In the genomic region with DNA sequence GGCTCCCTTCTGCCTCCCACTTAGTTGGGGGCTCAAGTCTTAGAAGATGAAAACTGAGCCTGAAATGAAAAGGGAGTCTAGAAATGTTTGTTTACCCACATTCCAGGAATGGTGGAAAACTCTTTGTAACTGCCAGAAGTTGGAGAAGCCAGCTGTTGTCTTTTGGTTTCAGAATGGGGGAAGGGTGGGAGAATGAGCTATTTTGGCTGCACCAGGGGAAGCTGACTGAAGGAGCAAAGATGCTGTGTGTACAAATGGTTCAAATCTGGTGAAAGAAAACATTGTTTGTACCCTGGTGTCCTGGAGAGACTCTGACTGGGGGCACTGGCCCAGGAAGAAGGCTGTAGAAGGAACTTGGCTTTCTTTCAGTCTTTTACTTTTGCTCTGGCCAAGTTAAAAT, we compare ENCODE assay signal across 10 mouse cellular contexts.
DNase-seq lines count a peak whose midpoint lies in the region; ATAC-seq and TF ChIP-seq lines count a peak whose summit lies in the region.
"Had no signal": no experiment of that assay in that cellular context is flagged by ENCODE, and none has a peak within 500 bp of the region (broad histone marks: within the 10 kb centered on the region; RNA-seq: fewer than 3 reads in every experiment).

No protein-coding gene starts in this region.

- 0 out of 2 replicates have a peak, but pooled peaks cover 9% of the 10 kb centered on the region for H3K9me3 ChIP-seq in heart, embryonic 12.5 days (replicated peaks)
- H3K9me3 ChIP-seq in stomach, embryonic 15.5 days: no peaks in the 10 kb centered on the region
- no peaks in the 10 kb centered on the region for H3K9me3 ChIP-seq in stomach, postnatal 0 days (ENCODE audit: control insufficient read depth, low read length)

- H3K36me3 ChIP-seq in heart, embryonic 12.5 days: no peaks in the 10 kb centered on the region
- H3K36me3 ChIP-seq in stomach, embryonic 15.5 days: no peaks in the 10 kb centered on the region
- no peaks in the 10 kb centered on the region for H3K36me3 ChIP-seq in stomach, postnatal 0 days (ENCODE audit: control insufficient read depth, insufficient read depth, low read length)

- no peak overlapping the region for H3K4me3 ChIP-seq in heart, embryonic 12.5 days
- H3K4me3 ChIP-seq in stomach, embryonic 15.5 days (replicated peaks): no peak overlapping the region
- H3K4me3 ChIP-seq in stomach, postnatal 0 days (ENCODE audit: low read depth, low read length): no peak overlapping the region

- no peak for TF ChIP-seq EP300 in stomach, postnatal 0 days (optimal IDR thresholded peaks at IDR 0.05)

- DNase-seq in heart, adult 11 months: peak; percentile 98
- no peak for DNase-seq in stomach, postnatal 0 days (ENCODE audit: low spot score)
- peak; percentile 9 to 55 for DNase-seq in kidney, postnatal 36 days
- DNase-seq in skeletal muscle tissue, adult 2 months (ENCODE audit: low read depth, low spot score): peak; percentile 42
- DNase-seq in adrenal gland, postnatal 25 days: no peak
- DNase-seq in cerebellum, adult 18-20 months: no peak

- H3K27me3 ChIP-seq in heart, embryonic 12.5 days (replicated peaks): no peaks in the 10 kb centered on the region
- H3K27me3 ChIP-seq in stomach, embryonic 15.5 days (replicated peaks): no peaks in the 10 kb centered on the region
- H3K27me3 ChIP-seq in stomach, postnatal 0 days (ENCODE audit: control insufficient read depth, insufficient read depth, low read length): no peaks in the 10 kb centered on the region

- no peaks in the 10 kb centered on the region for H3K4me1 ChIP-seq in heart, embryonic 12.5 days (replicated peaks)
- H3K4me1 ChIP-seq in stomach, embryonic 15.5 days: 0 out of 2 replicates have a peak, but pooled peaks cover 4% of the 10 kb centered on the region
- H3K4me1 ChIP-seq in stomach, postnatal 0 days (replicated peaks; ENCODE audit: control insufficient read depth, insufficient read depth): no peaks in the 10 kb centered on the region

- H3K27ac ChIP-seq in heart, embryonic 12.5 days (ENCODE audit: poor library complexity, severe bottlenecking): no peak overlapping the region
- peak overlapping the region; percentile 21; the same call in 1 of the 2 replicates for H3K27ac ChIP-seq in stomach, embryonic 15.5 days
- no peak overlapping the region for H3K27ac ChIP-seq in stomach, postnatal 0 days (replicated peaks)

- H3K4me2 ChIP-seq in heart, embryonic 12.5 days: no peak overlapping the region
- no peak overlapping the region for H3K4me2 ChIP-seq in stomach, embryonic 15.5 days
- H3K4me2 ChIP-seq in stomach, postnatal 0 days (replicated peaks; ENCODE audit: low read depth): no peak overlapping the region

- no peak overlapping the region for H3K9ac ChIP-seq in heart, embryonic 12.5 days
- no peak overlapping the region for H3K9ac ChIP-seq in stomach, embryonic 15.5 days
- no peak overlapping the region for H3K9ac ChIP-seq in stomach, postnatal 0 days (ENCODE audit: low read length)

- no peak for ATAC-seq in heart, embryonic 12.5 days (ENCODE audit: insufficient number of reproducible peaks, low FRiP score)
- ATAC-seq in stomach, embryonic 15.5 days (ENCODE audit: insufficient read depth, low FRiP score, low read depth): no peak
- no peak for ATAC-seq in stomach, postnatal 0 days (ENCODE audit: low FRiP score, low TSS enrichment)
- ATAC-seq: activated CD4-positive, CD25-positive, alpha-beta regulatory T cell, adult 4 months; intestine, postnatal 0 days had no signal

- no peak for TF ChIP-seq CTCF in stomach, postnatal 0 days (IDR thresholded peaks at IDR 0.05; ENCODE audit: low read depth)

Comparison
In these comparisons a context has a peak if more than half of its experiments do, and no peak if none do; other contexts are left out.
1. DNase-seq: peak in heart, adult 11 months (single experiment), kidney, postnatal 36 days (2 of 2) and skeletal muscle tissue, adult 2 months (single experiment); none in stomach, postnatal 0 days (single experiment), adrenal gland, postnatal 25 days (single experiment) and cerebellum, adult 18-20 months (0 of 2).